Mouse (Mus musculus) stomach, postnatal 0 days (tissue): ENCODE results near the gene Spin1.

ENCODE experiments used
- CTCF ChIP-seq: IDR thresholded peaks from 2 replicates; pipeline ENCODE4 v1.5.1; 2016; ENCODE audit warnings: antibody characterized with exemption, low read depth, mild to moderate bottlenecking, moderate library complexity
- EP300 ChIP-seq: optimal IDR thresholded peaks from 2 replicates; pipeline ENCODE3; 2016; ENCODE audit warnings: antibody characterized with exemption

- TF ChIP-seq CTCF (no peak), EP300 (no peak)
Measured at GRCm38 (mm10) chr13:51172601-51173000, 71.9 kb downstream of the Spin1 start.
